Mouse (Mus musculus) G1E (cell line): ENCODE data around the gene Cep41. TPM values are rescaled to one million over a fixed set of nuclear protein-coding genes. Genes with fewer than 3 reads are reported as not detected.

ENCODE experiments used
- ATAC-seq: 2 replicates; pipeline ENCODE4 v1.8.0; 2016; ENCODE audit warnings: mild to moderate bottlenecking; ENCODE audit not compliant: insufficient number of reproducible peaks, poor library complexity, low FRiP score, severe bottlenecking; ENCODE audit errors: extremely low read depth
- DNase-seq: peaks from one replicate; pipeline ENCODE4 v3.0.0; 2012; ENCODE audit warnings: low spot score
- H3K27me3 ChIP-seq: 2 replicates; pipeline ENCODE4 v1.6.1; 2012; ENCODE audit warnings: mild to moderate bottlenecking, low read length, inconsistent platforms; ENCODE audit not compliant: insufficient read depth
- H3K36me3 ChIP-seq: replicated peaks from 2 replicates; pipeline ENCODE3; 2012; ENCODE audit warnings: mild to moderate bottlenecking, inconsistent platforms
- H3K4me1 ChIP-seq: 2 replicates; pipeline ENCODE4 v1.6.1; 2012; ENCODE audit warnings: low read depth, low read length, inconsistent platforms, mixed read lengths; ENCODE audit not compliant: insufficient read depth
- H3K4me3 ChIP-seq: 2 replicates; pipeline ENCODE4 v1.5.1; 2012; ENCODE audit warnings: low read depth, mild to moderate bottlenecking, inconsistent platforms, low read length, moderate library complexity, mixed read lengths
- H3K9me3 ChIP-seq: replicated peaks from 2 replicates; pipeline ENCODE4 v1.6.1; 2012; ENCODE audit warnings: inconsistent platforms
- CTCF ChIP-seq: IDR thresholded peaks from 2 replicates; pipeline ENCODE4 v1.5.1; 2012; ENCODE audit warnings: low read depth, low read length, inconsistent platforms, mixed read lengths
- GATA1 ChIP-seq: IDR thresholded peaks from 2 replicates; pipeline ENCODE4 v1.6.1; 2012; ENCODE audit warnings: borderline replicate concordance, low read length, inconsistent platforms, mixed read lengths
- GATA2 ChIP-seq: IDR thresholded peaks from 2 replicates; pipeline ENCODE4 v1.6.1; 2012; ENCODE audit warnings: low read depth, low read length, inconsistent platforms, borderline replicate concordance
- POLR2AphosphoS5 ChIP-seq: IDR thresholded peaks from 2 replicates; pipeline ENCODE4 v1.6.1; 2012; ENCODE audit warnings: low read depth, low read length, inconsistent platforms; ENCODE audit not compliant: insufficient replicate concordance
- TAL1 ChIP-seq: conservative IDR thresholded peaks from 2 replicates; pipeline ENCODE4 v1.6.1; 2012; ENCODE audit warnings: low read depth, low read length, inconsistent platforms, mixed read lengths
- polyA plus RNA-seq: library from polyadenylated mRNA; stranded (reverse); fragments of >175 nt; gene quantifications from 2 replicates; pipeline ENCODE4 v1.2.3, GENCODE M21; 2012
- total RNA-seq, 2 experiments: library from RNA; stranded (forward) in 1 of 2; stranded (reverse) in 1 of 2; fragments of 200-1000 nt in 1 of 2; fragments of >200 nt in 1 of 2; fragmentation: Nextera tagmentation in 1 of 2; gene quantifications; 2 replicates each; pipeline ENCODE4 v1.2.3; 2014 to 2017

The Cep41 gene
- total and polyA plus RNA-seq, 3 experiments, result 14.6 to 32.6 (median 28.3) TPM

DNA sequence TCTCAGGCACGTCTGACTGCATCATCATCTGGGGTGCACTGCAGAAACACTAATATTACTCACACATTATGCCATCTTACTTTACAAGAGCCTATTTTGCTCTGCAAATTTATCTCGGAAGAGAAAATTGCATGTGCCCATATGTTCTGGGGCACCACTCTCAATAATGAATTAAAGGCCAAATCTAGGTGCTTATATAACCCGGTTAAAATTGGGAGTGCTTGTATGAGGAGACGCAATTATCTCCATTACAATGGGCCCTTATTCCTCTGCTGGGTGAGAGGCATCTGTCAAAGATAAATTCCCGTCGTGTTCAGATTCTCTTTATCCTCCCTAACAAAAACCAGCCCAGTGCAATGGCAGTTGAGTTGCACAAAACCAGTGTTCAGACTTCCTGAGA lies 28.8 kb downstream of the Cep41 start:
- H3K36me3 ChIP-seq, result peaks cover 12% of the 10 kb centered on the region
- no peak for ATAC-seq

DNA sequence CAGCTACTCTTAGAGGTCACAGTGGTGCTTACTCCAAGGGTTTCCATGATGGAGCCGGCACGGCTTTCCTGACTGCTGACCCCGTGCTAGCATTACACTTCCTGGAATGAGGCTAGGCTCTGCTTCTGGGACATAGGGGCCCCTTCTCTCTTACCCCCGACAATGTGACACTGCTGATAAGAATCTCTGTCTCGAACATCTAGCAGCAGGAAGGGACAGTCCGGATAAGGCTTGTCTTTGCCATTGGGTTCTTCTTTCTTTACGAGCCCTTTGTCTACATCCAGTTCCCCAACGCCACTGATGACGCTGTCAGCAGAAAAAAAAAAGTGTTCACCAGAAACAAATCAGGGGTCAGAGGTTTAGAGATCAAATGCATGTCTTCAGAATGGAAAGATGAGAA lies 34.9 kb downstream of the Cep41 start:
- peak; percentile 20 for DNase-seq
- no peaks in the 10 kb centered on the region for H3K27me3 ChIP-seq
- H3K4me3 ChIP-seq, result peak overlapping the region; percentile 38; the same call in 1 of the 2 replicates
- H3K36me3 ChIP-seq, result peaks cover 31% of the 10 kb centered on the region
- ATAC-seq, result peak; percentile 68
- H3K4me1 ChIP-seq, result peaks cover 41% of the 10 kb centered on the region
- H3K9me3 ChIP-seq, result no peaks in the 10 kb centered on the region
- TF ChIP-seq GATA1, result no peak
- TF ChIP-seq TAL1, result peak; percentile 36

More for the DNA sequence above, 28.8 kb downstream of the Cep41 start:
- Histone ChIP-seq H3K27me3 (no peaks in the 10 kb centered on the region), H3K9me3 (no peaks in the 10 kb centered on the region), H3K4me3 (no peak overlapping the region), H3K4me1 (peaks cover 4% of the 10 kb centered on the region)
- DNase-seq, result no peak
- TF ChIP-seq CTCF (no peak), POLR2AphosphoS5 (no peak), GATA1 (no peak), TAL1 (no peak), GATA2 (no peak)

DNA sequence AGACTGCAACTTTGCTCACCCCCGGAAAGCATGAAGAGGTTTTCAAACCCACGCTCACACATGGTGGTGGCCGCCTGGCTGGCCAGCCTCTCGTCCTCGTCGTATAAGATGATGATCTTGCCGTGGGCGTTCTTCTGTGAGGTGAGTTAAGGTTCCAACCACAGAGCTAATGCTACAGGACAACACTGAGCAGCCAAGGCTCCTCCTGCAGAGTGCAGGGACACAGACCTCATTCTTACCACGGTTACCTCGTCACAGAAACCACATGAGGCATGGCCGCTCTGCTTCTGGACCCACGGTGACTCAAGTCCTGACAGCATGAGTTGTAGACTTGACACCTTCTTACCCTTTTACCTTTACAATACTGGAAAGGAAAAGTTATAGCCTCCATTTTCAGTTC lies 36.3 kb downstream of the Cep41 start:
- no peaks in the 10 kb centered on the region for H3K9me3 ChIP-seq
- H3K27me3 ChIP-seq, result no peaks in the 10 kb centered on the region
- TF ChIP-seq POLR2AphosphoS5, result no peak
- no peak for TF ChIP-seq GATA1
- TF ChIP-seq GATA2, result no peak
- TF ChIP-seq CTCF, result no peak
- TF ChIP-seq TAL1, result no peak
- H3K4me1 ChIP-seq, result peaks cover 41% of the 10 kb centered on the region
- ATAC-seq (no peak), DNase-seq (no peak)
- H3K36me3 ChIP-seq, result peaks cover 31% of the 10 kb centered on the region
- no peak overlapping the region for H3K4me3 ChIP-seq

DNA sequence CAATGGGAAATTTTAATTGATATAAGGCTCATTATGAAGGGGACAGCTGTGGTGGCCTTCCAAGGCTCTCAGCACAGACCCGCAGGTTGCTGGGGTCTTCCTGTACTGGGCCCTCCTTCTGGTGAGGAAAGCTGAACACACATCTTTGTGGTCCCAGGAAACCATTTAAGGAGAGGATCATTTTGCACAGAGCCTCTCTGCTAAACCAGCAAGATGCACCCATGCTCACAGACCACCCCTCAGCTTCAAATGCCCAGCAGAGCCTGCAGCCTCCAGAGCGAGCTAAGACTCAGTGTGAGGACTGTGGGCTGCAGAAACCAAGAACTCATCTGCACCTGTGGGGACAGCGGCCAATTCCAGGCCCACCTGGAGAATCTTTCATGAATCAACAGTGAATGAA lies 38.6 kb downstream of the Cep41 start:
- H3K4me3 ChIP-seq, result no peak overlapping the region
- no peaks in the 10 kb centered on the region for H3K27me3 ChIP-seq
- ATAC-seq (no peak), DNase-seq (no peak)
- peaks cover 37% of the 10 kb centered on the region for H3K4me1 ChIP-seq
- TF ChIP-seq GATA2 (no peak), GATA1 (no peak), POLR2AphosphoS5 (no peak), TAL1 (no peak), CTCF (no peak)
- no peaks in the 10 kb centered on the region for H3K9me3 ChIP-seq
- peaks cover 23% of the 10 kb centered on the region for H3K36me3 ChIP-seq

DNA sequence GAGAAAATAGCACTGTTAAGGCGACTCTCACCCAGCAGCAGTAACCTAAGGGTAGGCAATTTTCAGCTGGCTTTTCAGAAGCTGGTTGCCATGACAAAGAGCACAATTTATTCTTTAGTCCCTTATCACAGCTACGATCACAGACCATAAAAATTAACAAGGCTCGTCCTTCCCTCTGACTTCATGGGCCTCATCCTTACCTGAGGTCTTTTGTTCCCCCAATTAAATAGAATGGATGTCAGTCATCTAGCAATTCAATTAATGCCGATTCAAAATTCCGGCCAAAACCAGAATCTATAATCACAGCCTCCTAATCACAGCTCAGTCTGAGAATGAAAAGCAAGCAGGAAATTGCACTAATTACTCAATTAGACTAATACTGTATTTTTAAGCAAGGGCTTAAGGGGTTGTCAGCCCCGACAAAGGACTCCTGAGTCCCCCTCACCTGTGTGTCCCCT lies 39.1 kb downstream of the Cep41 start:
- DNase-seq (no peak), ATAC-seq (no peak)
- H3K36me3 ChIP-seq, result peaks cover 23% of the 10 kb centered on the region
- TF ChIP-seq TAL1 (no peak), GATA1 (no peak), CTCF (no peak), GATA2 (no peak), POLR2AphosphoS5 (no peak)
- no peak overlapping the region for H3K4me3 ChIP-seq
- peaks cover 34% of the 10 kb centered on the region for H3K4me1 ChIP-seq
- H3K27me3 ChIP-seq, result no peaks in the 10 kb centered on the region
- no peaks in the 10 kb centered on the region for H3K9me3 ChIP-seq

DNA sequence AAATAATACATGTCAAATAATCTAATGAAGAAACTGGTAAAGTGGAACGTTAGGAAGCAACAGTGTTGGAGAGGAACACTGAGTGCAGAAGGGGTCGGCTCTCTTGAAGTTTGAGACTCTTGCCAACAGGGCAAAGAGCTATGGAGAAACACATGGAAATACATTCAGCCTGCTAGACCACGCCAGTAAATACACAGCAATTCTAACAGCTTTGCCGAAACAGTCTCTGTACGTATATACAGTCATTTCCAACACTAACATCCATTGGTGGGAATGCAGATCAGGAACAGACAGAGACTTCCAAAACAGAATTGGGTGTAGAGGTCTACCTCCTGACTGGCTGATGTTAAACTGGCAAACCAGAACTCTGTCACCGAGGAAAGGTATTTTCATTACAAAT lies 40.0 kb downstream of the Cep41 start:
- DNase-seq (no peak), ATAC-seq (no peak)

DNA sequence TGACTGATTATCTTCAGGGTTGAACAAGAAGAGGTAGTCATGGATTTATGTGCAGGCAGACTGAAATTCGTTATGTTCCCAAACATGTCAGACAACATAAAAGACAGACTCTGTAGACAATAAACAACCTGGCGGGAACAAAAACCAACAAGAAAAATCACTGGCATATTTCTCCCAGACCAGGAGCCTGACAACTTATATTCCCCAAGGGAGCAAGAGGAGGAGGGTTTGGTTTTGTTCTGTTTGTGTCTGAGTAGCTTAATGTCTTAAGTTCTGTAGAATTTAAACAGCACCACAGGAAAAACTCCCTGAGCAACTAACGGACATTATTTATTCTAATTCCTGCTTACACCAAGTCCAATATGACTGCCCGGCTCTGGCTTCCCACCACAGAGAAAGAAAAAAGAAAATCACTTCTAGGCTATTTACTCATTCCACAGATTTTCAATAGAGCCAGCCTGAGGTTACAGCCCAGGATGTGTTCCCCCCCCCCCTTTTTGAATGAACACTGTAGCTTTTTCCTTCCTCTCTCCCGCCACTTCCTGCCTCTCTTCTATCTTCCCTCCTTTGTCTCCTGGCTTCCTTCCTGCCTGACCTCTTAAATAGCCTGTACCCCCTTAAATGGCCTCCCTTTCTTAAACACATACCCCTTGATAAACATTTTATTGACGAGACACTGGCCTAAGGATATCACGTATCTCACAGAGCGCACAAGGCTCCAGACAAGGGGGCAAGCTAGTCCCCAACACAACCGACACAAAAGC lies 40.9 kb downstream of the Cep41 start:
- H3K4me3 ChIP-seq, result no peak overlapping the region
- H3K27me3 ChIP-seq, result no peaks in the 10 kb centered on the region; the same call in 1 of the 2 replicates
- H3K9me3 ChIP-seq, result no peaks in the 10 kb centered on the region
- TF ChIP-seq CTCF (no peak), POLR2AphosphoS5 (no peak), GATA1 (no peak)
- peaks cover 19% of the 10 kb centered on the region for H3K4me1 ChIP-seq
- no peak for DNase-seq
- peaks cover 20% of the 10 kb centered on the region for H3K36me3 ChIP-seq
- no peak for ATAC-seq

More for the DNA sequence above, 40.0 kb downstream of the Cep41 start:
- Histone ChIP-seq H3K36me3 (peaks cover 22% of the 10 kb centered on the region), H3K27me3 (no peaks in the 10 kb centered on the region; the same call in 1 of the 2 replicates), H3K4me1 (peaks cover 24% of the 10 kb centered on the region), H3K9me3 (no peaks in the 10 kb centered on the region), H3K4me3 (no peak overlapping the region)
- TF ChIP-seq GATA1 (no peak), POLR2AphosphoS5 (no peak), CTCF (no peak), GATA2 (no peak)
